Mouse (Mus musculus) kidney, postnatal 4 days (tissue): ENCODE results near the gene Zfp26.

Experiments used
- DNase-seq, 2 experiments: peaks; one replicate each; pipeline ENCODE4 v3.0.0; 2021; ENCODE audit warnings: mixed read lengths in 2 of 2

The Zfp26 gene

DNA sequence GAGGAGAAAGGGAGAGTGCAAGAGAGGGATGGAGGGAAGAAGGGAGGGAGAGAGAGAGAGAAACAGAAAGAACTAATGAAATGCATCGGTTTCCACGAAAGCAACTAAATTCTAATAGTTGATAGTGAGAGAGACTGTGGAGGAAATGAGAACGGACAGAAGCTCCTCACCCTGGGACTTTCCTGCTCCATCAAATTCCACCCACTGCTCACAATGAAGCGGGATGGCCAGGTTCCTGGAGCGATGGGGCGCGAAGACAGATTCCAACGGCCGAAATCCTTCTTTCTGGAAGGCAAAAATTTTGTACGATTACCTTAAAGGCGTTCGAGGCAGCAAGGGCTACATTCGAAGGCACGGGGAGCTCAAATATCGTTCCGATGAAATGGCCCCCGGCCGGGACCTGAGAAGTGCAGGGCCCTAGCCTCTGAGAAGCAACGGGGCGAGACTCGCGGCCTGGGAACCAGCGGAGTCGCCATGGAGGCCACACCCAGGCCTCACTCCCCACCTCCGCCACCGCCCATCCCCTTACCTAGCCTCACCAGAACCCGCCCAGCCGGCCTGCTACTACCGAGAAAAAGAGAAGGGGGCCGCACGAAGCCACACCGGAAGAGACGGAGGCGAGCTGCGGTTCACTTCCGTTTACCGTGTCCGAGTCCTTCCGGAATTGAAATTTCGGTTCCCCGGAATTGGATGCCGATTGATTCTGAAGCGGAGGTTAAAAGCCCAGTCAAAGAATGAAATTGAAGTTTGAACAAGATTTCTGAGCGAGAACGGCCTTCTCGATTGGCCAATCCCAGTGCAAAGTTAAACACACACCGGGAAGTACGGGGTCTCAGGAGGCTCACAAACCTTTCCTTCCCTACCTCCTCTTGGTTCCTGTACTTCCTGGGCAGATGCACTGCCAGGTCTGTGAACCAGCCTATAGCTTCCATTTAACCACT, at the start of gene Zfp26:
Gene Zfp26, minus strand, starts transcription at position 786 of the 941 bp plus-strand sequence.
- DNase-seq, result peak; percentile 82 to 89

DNA sequence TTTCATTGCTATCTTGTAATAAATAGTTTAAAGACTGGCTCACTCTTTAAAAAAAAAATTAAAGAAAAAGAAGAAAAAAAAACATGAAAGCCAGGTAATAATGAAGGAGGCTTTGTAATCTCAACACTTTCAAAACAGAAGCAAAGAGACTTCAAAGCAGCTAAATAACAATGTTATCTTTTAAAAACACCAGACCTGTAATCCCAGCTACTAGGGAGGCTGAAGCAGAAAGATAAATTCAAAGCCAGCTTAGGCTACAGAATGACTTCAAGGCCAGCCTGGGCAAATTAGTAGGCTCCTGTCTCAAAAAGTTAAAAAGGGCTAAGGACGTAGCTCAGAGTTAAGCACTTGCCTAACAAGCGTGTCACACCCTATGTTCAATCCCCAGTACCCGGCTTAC, 49.7 kb upstream of the Zfp26 start:
- DNase-seq, result no peak

DNA sequence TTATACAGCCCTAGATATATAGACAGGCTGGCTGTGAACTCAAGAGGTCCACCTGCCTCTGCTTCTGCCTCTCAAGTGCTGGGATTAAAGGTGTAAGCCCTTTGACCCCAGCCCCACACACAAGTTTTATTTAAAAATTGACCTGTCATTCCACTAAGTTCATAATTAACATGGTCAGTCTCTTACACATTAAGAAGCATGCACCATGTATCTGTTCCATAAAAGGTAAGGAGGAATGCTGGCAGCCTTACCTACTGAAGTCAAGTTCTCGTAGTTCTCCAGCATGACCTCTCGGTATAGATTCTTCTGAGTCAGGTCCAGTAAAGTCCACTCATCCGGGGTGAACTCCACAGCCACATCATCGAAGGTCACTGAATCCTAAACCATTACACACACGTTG, 44.8 kb upstream of the Zfp26 start:
- DNase-seq, result no peak

DNA sequence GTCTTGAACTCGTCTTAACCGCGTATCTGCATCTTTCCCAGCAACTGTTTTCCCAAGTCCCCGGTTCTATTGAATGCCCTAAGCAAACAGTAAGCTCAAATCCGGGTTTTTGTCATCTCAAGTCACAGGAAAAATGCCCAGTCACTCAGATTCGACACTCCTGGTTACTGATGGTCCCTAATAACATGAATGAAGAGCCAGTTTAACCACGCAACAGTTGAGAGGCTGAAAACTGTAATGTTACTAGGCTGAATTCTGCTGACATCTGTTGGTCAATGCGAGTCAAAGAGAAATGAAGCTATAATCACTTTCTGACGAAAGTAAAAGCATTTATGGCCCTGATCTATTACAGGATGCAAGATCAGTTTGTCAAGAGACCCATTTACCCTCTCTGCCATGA, 33.3 kb upstream of the Zfp26 start:
- DNase-seq, result no peak

DNA sequence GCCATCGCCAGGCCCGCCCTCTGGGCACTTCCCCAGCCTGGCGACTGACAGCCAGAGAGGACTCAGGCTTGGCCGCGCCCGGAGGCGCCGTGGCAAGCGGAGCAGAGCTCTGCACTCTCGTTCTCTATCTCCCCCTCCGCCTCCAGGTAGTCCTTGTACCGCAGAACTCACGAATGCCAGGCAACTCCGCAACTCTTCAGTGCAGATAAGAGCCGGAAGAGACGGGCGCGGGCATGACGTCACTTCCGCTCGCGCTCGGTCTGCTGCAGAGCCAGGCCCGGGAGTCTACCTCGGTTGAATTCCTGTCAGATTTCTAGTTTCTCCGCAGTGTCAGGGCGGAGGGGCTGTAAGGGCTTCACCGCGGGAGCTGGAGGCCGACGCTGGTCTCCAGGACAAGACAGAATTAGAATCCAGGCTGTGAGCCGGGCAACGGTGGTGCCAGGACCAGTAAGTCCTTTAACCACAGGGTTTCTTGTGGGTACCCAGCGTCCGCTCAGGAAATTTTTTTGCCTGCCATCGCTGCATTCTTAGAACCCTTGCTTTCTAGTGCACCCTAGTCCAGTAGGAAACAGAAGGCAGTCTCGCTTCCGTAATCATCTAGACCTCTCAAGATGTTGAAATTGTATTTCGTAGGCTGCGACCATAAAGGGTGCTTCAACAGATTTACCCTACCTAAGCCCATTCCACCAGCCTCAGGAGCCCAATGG, 32.7 kb upstream of the Zfp26 start, which contains the start of gene Zfp426:
Gene Zfp426, minus strand, starts transcription at position 220 of the 707 bp plus-strand sequence.
- DNase-seq, result peak; percentile 86 to 92

DNA sequence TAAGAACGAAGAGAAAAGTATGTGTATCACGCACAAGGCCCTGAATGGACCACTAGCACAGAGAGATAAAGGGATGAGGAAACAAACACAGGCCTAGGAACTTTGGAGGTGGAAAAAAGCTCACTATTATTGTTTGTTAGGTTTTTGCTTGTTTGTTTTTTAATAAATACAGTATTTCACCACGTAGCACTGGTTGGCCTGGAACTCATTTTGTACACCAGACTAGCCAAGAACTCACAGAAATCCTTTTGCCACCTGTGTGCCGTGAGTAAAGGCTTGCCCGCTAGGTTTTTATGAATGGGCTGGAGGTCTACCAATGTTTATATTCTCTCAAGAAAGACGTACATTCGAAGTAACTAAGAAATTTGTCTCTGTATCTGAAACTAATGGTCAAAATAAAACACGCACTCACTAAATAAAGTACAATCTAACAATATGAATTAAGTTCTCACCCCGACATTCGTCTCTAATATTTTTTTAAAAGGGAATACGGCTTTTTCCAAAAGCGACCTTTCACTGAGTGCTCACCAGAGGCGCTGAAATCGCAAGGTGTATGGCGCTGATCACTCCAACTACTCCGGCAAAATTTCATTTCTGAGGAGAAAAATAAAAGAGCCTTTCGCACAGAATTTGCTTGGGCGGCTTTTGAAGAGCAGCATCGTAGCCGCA, 32.0 kb upstream of the Zfp26 start:
- DNase-seq, result no peak

DNA sequence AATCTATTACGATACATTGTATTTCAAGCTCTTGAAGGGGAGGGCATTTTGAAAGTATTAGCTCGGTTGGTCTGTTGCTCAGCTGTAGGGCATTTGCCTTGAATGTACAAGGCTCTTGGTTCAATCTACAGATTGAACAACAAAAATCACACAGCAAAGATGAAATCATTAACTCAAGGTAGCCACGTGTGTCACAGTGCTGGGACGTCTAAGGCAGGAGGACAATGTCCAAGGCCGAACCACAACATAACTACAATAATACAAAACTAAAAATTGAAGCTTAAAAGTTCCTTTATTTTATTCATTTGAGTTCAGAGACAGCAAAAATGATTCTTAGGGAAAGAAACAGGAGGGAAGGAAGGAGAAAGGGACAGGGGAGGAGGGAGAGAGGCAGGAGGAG, 29.6 kb upstream of the Zfp26 start:
- no peak for DNase-seq

DNA sequence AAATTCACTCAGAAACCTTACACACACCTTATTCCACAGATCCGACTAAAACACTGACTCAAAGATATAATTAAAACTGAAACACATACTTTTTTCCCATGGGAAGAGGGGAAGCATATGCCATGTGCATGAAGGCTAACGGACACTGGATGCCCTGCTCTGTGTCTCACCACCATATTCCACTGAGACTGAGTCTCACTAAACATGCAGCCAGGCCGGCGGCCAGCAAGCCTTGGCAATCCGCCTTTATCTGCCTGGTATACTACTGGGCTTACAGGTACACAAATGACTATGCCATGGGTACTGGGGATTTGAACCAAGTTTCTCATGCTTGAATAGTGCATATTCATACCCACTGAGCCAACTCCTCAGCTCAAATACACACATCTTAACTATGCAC, 19.4 kb upstream of the Zfp26 start:
- peak in 1 of 2 experiments; percentile 18 for DNase-seq

DNA sequence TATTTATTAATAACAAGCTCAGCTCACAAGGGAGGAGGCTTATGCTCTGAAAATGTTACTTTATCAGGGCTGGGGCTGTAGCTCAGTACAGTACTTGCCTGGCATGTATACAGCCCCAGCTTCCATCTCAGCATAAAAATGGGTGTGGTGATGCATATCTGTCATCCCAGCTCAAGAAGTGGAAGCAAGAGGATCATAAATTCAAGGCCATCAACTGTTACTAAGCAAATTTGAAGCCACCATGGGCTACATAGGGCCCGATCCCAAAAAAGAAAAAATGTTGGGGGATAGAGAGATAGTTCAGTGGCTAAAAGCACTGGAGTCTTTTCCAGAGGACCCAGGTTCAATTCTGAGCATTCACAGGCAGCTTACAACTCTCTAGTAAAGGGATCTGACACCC, 16.7 kb upstream of the Zfp26 start:
- no peak for DNase-seq

DNA sequence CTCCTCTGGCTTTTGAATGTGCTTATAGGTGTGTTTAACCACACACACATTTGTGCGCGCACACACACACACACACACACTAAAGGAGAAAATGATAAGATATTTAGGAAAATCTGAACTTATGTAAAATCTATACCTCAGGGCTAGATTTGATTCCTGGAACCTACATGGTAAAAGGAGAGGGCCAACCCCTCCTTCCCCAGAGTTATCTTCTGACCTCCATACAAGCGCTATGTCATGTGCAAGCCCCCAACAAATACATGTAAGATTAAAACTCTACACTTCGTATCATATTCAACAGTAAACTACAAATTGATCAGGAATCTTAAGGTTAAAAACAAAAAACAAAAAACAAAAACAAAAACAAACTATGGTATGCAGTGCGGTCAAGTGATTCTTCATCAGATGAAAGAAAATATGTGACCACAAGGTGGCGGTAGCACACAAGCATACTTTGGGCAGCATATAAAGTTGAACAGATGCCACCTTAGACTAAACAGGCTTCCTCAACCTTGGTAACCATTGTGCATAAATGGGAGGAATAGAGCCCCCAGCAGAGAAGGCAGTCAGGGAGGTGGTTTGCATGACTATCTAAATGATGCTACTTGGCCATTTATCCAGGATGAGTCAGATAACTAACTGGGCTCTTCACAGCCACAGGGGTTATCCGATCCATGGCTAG, 6.9 kb upstream of the Zfp26 start:
- peak; percentile 62 to 72 for DNase-seq

DNA sequence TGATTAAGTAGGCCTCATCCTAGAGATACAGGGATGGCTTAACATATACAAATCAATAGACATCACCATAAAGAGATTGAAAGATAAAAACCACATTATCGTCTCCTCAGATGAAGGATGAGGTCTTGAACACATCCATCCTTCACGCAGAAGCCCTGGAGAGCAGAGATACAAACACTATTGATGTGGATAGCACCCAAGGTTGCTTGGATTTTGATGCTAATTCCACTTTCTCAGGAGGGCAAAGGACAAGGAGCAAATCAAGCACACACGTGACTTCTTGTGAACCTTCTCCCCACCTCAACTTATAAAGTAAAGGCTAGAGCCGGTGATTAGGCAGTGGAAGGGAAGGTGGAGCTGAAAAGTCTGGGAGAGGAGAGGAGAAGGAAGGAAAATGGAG, 6.3 kb downstream of the Zfp26 start:
- DNase-seq, result no peak

DNA sequence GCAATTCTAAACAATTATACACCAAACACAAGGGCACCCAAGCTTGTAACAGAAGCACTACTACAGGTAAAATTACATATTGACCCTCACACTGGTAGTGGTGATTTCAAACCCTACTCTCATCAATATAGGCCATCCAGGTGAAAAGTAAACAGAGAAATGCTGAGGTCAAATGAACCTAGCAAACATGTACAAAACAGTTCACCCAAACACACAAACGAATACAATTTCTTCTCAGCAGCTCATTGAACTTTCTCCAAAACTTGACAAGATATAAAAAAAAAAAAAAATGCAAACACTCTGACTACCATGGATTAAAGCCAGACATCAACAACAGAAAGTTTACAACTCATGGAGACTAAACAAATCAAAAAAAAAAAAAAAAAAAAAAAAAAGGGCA, 8.5 kb downstream of the Zfp26 start:
- DNase-seq, result no peak

DNA sequence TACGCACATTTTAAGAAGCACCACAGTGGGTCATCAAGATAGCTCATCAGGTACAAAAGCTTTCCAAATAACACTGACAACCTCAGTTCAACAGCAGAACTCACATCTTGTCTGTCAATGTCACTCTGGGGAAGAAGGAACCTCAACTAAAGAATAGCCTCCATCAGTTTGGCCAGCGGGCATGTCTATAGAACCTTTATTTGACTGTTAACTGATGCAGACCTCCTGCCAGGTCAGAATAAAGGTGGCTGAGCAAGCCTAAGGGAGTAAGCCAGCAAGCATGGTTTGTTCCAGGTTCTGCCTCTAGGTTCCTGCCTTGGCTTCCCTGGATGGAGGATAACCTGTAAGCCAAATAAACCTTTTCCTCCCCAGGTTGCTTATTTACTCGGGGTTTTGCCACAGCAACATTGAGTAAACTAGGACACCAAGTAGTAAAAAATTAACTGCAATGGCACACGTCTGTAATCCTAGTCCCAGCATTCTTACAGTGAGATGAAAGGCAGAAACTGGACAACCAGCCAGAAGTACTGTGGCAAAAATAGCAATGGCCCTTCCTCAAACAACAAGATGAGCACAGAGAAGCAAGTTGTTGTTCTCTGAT, 16.7 kb downstream of the Zfp26 start:
- DNase-seq, result no peak

DNA sequence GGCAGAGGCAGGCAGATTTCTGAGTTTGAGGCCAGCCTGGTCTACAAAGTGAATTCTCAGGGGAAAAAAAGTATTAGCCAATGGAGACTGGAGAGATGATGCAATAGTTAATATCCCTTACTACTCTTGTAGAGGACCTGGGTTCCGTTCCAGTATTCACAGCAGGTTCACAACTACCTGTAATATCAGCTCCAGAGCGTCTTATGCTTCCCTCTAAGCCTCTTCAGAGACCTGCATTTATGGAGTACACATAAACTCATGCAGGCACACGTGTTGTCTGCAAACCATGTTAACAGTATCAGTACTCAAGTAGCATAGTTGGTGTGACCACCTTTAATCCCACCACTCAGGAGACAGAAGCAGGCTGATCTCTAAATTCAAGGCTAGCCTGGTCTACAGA, 30.0 kb downstream of the Zfp26 start:
- DNase-seq, result no peak

DNA sequence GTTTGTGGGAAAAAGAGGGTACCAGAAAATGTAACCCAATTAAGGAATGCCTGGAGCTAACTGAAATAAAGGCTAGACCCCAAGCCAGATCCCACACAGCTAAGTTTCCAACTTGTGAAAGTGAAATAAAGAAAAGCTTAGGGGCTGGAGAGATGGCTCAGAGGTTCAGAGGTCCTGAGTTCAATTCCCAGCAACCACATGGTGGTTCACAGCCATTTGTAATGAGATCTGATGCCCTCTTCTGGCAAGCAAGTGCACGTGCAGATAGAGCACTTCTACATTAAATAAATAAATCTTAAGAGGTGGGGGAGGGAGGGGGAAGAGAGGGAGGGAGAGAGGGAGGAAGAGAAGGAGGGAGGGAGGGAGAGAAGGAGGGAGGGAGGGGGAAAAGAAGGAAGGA, 48.5 kb downstream of the Zfp26 start:
- DNase-seq, result no peak

DNA sequence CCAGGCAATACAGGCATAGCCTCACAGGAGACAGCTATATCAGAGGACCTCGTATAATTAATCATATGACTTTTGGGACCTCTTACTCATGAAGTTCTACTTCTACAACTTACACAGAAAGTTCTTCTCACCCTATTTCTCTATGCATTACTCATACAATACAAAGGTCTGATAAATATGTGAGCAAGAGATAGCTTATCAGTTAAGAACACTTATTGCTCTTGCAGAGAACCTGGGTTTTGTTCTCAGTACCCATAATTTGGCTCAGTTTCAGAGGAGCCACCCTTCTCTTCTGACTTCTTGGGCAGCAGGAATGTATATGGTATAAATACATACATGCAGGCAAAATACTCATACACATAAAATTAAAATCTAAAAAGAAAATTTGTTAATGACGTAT, 50.6 kb downstream of the Zfp26 start:
- no peak for DNase-seq

DNA sequence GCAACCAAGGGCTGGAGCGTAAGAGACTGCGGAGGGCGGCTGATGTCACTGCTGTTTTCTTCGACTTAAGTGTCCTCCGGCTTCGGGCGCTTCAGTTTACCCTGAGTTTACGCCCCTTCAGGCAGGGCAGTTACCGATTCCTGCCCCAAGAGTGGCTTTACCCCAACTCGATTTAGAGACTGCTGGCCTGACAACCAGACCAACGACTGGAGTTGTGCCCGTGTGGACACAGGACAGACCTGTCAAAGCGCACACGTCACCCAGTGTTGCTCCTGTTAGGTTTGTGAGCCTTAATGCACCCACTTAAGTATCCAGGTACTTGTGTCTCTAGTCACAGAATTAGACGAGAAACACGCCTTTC, 74.6 kb downstream of the Zfp26 start:
- no peak for DNase-seq

DNA sequence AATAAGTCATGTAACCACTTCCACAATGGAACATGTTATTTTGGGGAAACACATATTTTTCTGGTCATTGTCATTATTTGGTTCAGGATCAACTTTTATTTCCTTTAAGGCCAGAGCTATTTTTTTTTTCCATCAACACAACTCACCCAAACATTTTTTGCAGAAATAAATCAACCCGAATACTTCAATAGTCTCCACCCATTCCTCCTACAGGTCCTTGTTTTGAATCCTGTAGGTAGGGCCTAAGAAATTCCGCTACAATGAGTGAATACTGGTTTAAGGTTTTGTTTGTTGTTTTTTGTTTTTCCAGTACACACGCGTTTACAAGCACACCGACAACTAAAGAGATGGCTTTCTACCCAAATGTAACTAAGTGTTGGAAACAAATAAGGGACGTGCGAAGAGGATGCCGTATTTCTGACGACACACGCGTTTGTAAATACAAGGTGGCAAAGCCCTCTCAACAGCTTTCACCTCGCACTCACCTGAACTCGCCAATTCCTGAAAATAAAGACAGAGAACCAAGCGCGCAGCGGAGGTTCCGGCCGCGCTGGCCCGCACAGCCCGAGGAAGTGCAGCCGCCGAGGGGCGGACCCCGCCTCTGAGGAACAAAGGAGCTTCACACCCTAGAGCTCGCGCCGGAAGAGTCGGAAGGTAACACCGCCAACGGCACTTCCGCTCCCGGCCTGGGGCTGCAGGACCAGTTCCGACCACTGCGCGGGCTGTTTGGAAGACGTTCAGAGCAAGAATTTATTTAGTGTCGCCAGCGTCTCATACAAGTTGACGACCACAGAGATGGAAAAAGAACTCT, 75.2 kb downstream of the Zfp26 start, which contains the start of gene Zfp560:
Gene Zfp560, minus strand, starts transcription at position 646 of the 811 bp plus-strand sequence.
- peak; percentile 92 to 95 for DNase-seq

DNA sequence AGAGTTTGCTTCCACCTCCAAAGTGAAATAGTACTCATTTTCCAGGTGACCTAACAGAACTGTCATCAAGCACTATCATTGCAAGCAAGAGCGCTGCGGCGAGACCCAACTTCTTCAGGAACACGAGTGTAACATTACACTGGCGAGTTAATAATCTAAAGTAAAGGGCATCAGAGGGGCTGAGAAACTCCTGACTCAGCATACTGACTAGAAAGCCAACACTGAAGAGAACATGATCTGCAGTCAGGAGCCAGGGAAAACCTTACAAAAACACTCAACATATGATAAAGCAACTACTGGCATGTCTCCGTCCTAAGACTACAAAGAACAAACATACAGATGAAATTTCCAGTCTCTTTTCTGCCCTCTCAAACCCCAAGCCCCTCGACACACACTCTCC, 76.3 kb downstream of the Zfp26 start:
- DNase-seq, result no peak
